Mouse (Mus musculus) cortical plate, adult 2 months (tissue): ENCODE measurements at regions not wholly inside any gene's neighbourhood (a gene's known extent, or its start where the extent isn't known, plus 50 kb on each side); places are given as distances from the start of the nearest gene placed in this dataset.

Source experiments
- CTCF ChIP-seq: fragments of 200-500 bp; IDR thresholded peaks from 2 replicates; pipeline ENCODE4 v1.5.1; 2011; ENCODE audit warnings: mild to moderate bottlenecking, control low read depth, low read length; ENCODE audit not compliant: insufficient read depth; ENCODE audit errors: extremely low read depth
- POLR2A ChIP-seq: fragments of 200-500 bp; IDR thresholded peaks from 2 replicates; pipeline ENCODE4 v1.6.1; 2011; ENCODE audit warnings: mild to moderate bottlenecking, low read length, control low read depth; ENCODE audit not compliant: insufficient read depth; ENCODE audit errors: extremely low read depth

- TF ChIP-seq CTCF: no peak
- no peak for TF ChIP-seq POLR2A
Measured at GRCm38 (mm10) chr14:86246770-86247169, 894.3 kb downstream of the Diaph3 start.
